Mouse (Mus musculus) CH12.LX (cell line): Measurements from ENCODE around the gene Dnmbp. TPM values are rescaled to one million over a fixed set of nuclear protein-coding genes. Genes with fewer than 3 reads are reported as not detected.

ENCODE experiments used
- DNase-seq: peaks from one replicate; pipeline ENCODE4 v3.0.0-alpha.2; 2013; ENCODE audit errors: extremely low read depth
- H3K27ac ChIP-seq: 2 replicates; pipeline ENCODE4 v1.5.1; 2012; ENCODE audit warnings: low read depth, mild to moderate bottlenecking, control low read depth, moderate library complexity; ENCODE audit not compliant: insufficient read depth
- H3K27me3 ChIP-seq: replicated peaks from 2 replicates; pipeline ENCODE3; 2012; ENCODE audit warnings: inconsistent platforms
- H3K36me3 ChIP-seq, 2 experiments: replicated peaks in 1 of 2; 2 replicates each; pipeline versions ENCODE3 to v1.6.1; 2012; ENCODE audit warnings: inconsistent platforms in 1 of 2, low read length in 1 of 2, mild to moderate bottlenecking in 1 of 2, mixed read lengths in 1 of 2, moderate library complexity in 1 of 2; ENCODE audit not compliant: control insufficient read depth in 1 of 2, insufficient read depth in 1 of 2
- H3K4me1 ChIP-seq, 2 experiments: 2 replicates each; pipeline ENCODE4 v1.6.1; 2012; ENCODE audit warnings: inconsistent platforms in 1 of 2, moderate library complexity in 1 of 2; ENCODE audit not compliant: insufficient read depth in 2 of 2, control insufficient read depth in 1 of 2
- H3K4me2 ChIP-seq: 2 replicates; pipeline ENCODE4 v1.6.1; 2012; ENCODE audit warnings: low read depth, mild to moderate bottlenecking, control low read depth; ENCODE audit not compliant: poor library complexity, insufficient read depth, severe bottlenecking
- H3K4me3 ChIP-seq, 3 experiments: fragments of 150-350 bp in 1 of 3; sonication (generic) in 1 of 3; replicated peaks in 1 of 3; 2 replicates each; pipeline versions ENCODE3 to v1.5.1; 2011 to 2012; ENCODE audit warnings: low read depth in 2 of 3, low read length in 2 of 3, mild to moderate bottlenecking in 2 of 3, moderate library complexity in 2 of 3, control low read depth in 1 of 3, improper control_type of control experiment in 1 of 3, inconsistent platforms in 1 of 3, mixed read lengths in 1 of 3; ENCODE audit not compliant: poor library complexity in 1 of 3
- H3K79me2 ChIP-seq: replicated peaks from 2 replicates; pipeline ENCODE4 v1.6.1; 2012; ENCODE audit warnings: mild to moderate bottlenecking, moderate library complexity; ENCODE audit not compliant: control insufficient read depth, poor library complexity, insufficient read depth, severe bottlenecking; ENCODE audit errors: extremely low read depth
- H3K9ac ChIP-seq: 2 replicates; pipeline ENCODE4 v1.6.1; 2012; ENCODE audit warnings: low read depth, mild to moderate bottlenecking, control low read depth, moderate library complexity; ENCODE audit not compliant: insufficient read depth
- H3K9me3 ChIP-seq: replicated peaks from 2 replicates; pipeline ENCODE3; 2012; ENCODE audit warnings: low read length, inconsistent platforms, mixed read lengths
- CHD1 ChIP-seq: IDR thresholded peaks from 2 replicates; pipeline ENCODE4 v1.6.1; 2012; ENCODE audit warnings: low read depth, low read length, improper control_type of control experiment, inconsistent platforms
- CHD2 ChIP-seq: IDR thresholded peaks from 2 replicates; pipeline ENCODE4 v1.6.1; 2011; ENCODE audit warnings: low read length, improper control_type of control experiment
- CTCF ChIP-seq, 2 experiments: IDR thresholded peaks in 1 of 2; conservative IDR thresholded peaks in 1 of 2; 2 replicates each; pipeline ENCODE4 v1.5.1; 2011 to 2012; ENCODE audit warnings: low read depth in 2 of 2, low read length in 2 of 2, improper control_type of control experiment in 1 of 2, inconsistent platforms in 1 of 2, mild to moderate bottlenecking in 1 of 2, moderate library complexity in 1 of 2
- E2F4 ChIP-seq: IDR thresholded peaks from 2 replicates; pipeline ENCODE4 v1.6.1; 2011; ENCODE audit warnings: low read depth, low read length, improper control_type of control experiment; ENCODE audit not compliant: insufficient replicate concordance
- ETS1 ChIP-seq: conservative IDR thresholded peaks from 2 replicates; pipeline ENCODE4 v1.6.1; 2012; ENCODE audit warnings: low read depth, mild to moderate bottlenecking, inconsistent platforms, low read length, improper control_type of control experiment, moderate library complexity
- HCFC1 ChIP-seq: IDR thresholded peaks from 2 replicates; pipeline ENCODE4 v1.6.1; 2012; ENCODE audit warnings: low read depth, mild to moderate bottlenecking, inconsistent platforms, low read length, improper control_type of control experiment
- IRF4 ChIP-seq: IDR thresholded peaks from 2 replicates; pipeline ENCODE4 v1.6.1; 2014; ENCODE audit warnings: low read depth, mild to moderate bottlenecking, inconsistent platforms, low read length, improper control_type of control experiment
- JUN ChIP-seq: IDR thresholded peaks from 2 replicates; pipeline ENCODE4 v1.6.1; 2011; ENCODE audit warnings: low read depth, mild to moderate bottlenecking, low read length, improper control_type of control experiment, moderate library complexity; ENCODE audit not compliant: insufficient read depth
- KAT2A ChIP-seq: IDR thresholded peaks from 2 replicates; pipeline ENCODE4 v1.6.1; 2012; ENCODE audit warnings: low read length, improper control_type of control experiment, inconsistent platforms; ENCODE audit not compliant: insufficient replicate concordance
- MAFK ChIP-seq: IDR thresholded peaks from 2 replicates; pipeline ENCODE4 v1.6.1; 2011; ENCODE audit warnings: low read length, improper control_type of control experiment; ENCODE audit not compliant: insufficient replicate concordance
- MAX ChIP-seq: IDR thresholded peaks from 2 replicates; pipeline ENCODE4 v1.6.1; 2011; ENCODE audit warnings: low read length, improper control_type of control experiment
- MYC ChIP-seq: IDR thresholded peaks from 2 replicates; pipeline ENCODE4 v1.6.1; 2011; ENCODE audit warnings: low read depth, mild to moderate bottlenecking, improper control_type of control experiment, low read length
- NELFE ChIP-seq: IDR thresholded peaks from 2 replicates; pipeline ENCODE4 v1.6.1; 2011; ENCODE audit warnings: low read depth, low read length, improper control_type of control experiment
- POLR2A ChIP-seq: IDR thresholded peaks from 2 replicates; pipeline ENCODE4 v1.6.1; 2011; ENCODE audit warnings: low read depth, mild to moderate bottlenecking, improper control_type of control experiment, low read length
- RAD21 ChIP-seq: IDR thresholded peaks from 2 replicates; pipeline ENCODE4 v1.6.1; 2011; ENCODE audit warnings: low read depth, mild to moderate bottlenecking, low read length, improper control_type of control experiment, moderate library complexity
- USF1 ChIP-seq: IDR thresholded peaks from 2 replicates; pipeline ENCODE4 v1.6.1; 2014; ENCODE audit warnings: low read depth, mild to moderate bottlenecking, inconsistent platforms, low read length, improper control_type of control experiment
- ZKSCAN1 ChIP-seq: IDR thresholded peaks from 2 replicates; pipeline ENCODE4 v1.6.1; 2012; ENCODE audit warnings: low read depth, inconsistent platforms, low read length, improper control_type of control experiment, borderline replicate concordance
- dilution Hi-C: fragments of 300-500 bp; cut with MboI; formaldehyde crosslinking; loops from 2 replicates; pipeline ENCODE4 v1.14.3; 2020; ENCODE audit warnings: low sequenced_read_pairs; ENCODE audit not compliant: extremely low pct_unique_long_range_greater_than_20kb, extremely low pct_ligation_motif_present
- in situ Hi-C: fragments of 300-500 bp; cut with MboI; formaldehyde crosslinking; loops from 3 replicates; pipeline ENCODE4 v1.14.3; 2019; ENCODE audit warnings: low sequenced_read_pairs, low pct_ligation_motif_present, low pct_unique_long_range_greater_than_20kb, mixed read lengths
- polyA plus RNA-seq: library from polyadenylated mRNA; unstranded; fragments of >175 nt; gene quantifications from 2 replicates; pipeline ENCODE4 v1.2.1, GENCODE M21; 2012; ENCODE audit warnings: low read depth; ENCODE audit not compliant: insufficient read length
- total RNA-seq, 2 experiments: library from RNA; depleted of rRNA; stranded (reverse); fragments of 300-350 nt in 1 of 2; fragments of >200 nt in 1 of 2; gene quantifications; 2 replicates each; pipeline ENCODE4 v1.2.3; 2012 to 2014

Dnmbp gene
- total and polyA plus RNA-seq, 3 experiments: 1.8 to 5.4 (median 2.3) TPM

DNA sequence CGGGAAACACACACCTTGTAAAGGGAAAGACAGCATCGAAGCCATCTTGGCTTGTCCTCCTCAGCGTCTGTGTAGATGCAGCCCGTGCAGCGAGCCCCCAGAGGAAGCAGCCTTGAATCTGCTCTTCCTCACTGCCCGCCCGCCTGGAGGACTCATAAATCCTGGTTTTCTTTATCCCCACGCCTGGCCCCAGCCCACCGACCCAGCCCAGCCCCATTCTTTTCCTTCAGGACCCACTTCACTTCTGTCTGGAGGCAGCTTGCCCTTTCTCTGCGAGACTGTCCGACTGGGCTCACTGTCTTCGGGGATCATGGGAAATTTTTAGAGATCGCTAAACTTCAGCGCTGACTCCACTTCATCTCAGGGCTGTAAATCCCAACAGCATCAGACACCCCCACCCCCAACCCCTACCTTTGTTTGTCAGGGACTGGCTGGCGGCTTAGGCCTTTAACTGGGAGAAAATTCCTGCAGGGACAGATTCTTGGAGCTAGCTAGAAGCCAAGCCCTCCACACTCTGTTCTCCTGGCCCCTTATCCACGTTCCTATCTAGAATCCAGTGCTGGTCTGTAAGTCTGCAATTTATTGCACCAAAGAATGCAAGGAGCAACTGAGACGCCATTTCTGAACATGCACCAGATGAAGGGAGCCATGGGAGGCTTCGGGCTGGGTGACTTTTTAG, 57.0 kb downstream of the Dnmbp start:
- no peak for DNase-seq
- TF ChIP-seq E2F4 (no peak), MYC (no peak), NELFE (no peak), ZKSCAN1 (no peak), MAX (no peak), IRF4 (no peak), JUN (no peak), HCFC1 (no peak), POLR2A (no peak), CHD1 (no peak), CHD2 (no peak), RAD21 (no peak), ETS1 (no peak), USF1 (no peak)
- H3K79me2 ChIP-seq: no peaks in the 10 kb centered on the region
- H3K36me3 ChIP-seq: peaks cover 0 to 4% of the 10 kb centered on the region in 2 experiments
- dilution Hi-C loops: no loop called here
- H3K4me1 ChIP-seq: peaks cover 0 to 41% of the 10 kb centered on the region in 2 experiments; a peak in 2 of 4 replicates
- no peak overlapping the region for H3K9ac ChIP-seq
- in situ Hi-C loops: no loop called here
- H3K9me3 ChIP-seq: peaks cover 3% of the 10 kb centered on the region
- no peak overlapping the region for H3K4me3 ChIP-seq
- H3K27ac ChIP-seq: no peak overlapping the region
- H3K4me2 ChIP-seq: no peak overlapping the region
- H3K27me3 ChIP-seq: no peaks in the 10 kb centered on the region

DNA sequence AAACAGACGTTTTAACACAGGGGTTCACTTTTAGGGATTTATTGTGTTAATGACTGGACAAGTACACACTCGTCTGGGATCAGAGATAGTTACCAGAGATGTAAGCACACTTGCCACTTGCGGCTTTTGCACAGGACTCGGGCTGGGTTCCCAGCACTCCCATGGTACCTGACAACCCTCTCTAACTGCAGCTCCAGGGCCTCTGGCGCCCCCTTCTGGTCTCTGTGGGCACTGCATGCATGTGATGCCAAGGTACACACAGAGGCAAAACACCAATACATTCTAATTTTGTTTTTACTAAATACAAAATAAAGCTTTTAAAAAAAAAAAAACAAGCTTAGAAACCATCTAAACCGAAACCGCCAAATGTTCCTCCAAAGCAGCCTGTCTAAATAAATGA, 58.4 kb downstream of the Dnmbp start:
- dilution Hi-C loops (no loop called here), in situ Hi-C loops (no loop called here)
- Histone ChIP-seq H3K27me3 (no peaks in the 10 kb centered on the region), H3K9ac (no peak overlapping the region), H3K4me3 (no peak overlapping the region), H3K4me1 (peaks cover 0 to 46% of the 10 kb centered on the region in 2 experiments; a peak in 2 of 4 replicates), H3K9me3 (peaks cover 3% of the 10 kb centered on the region), H3K4me2 (no peak overlapping the region), H3K36me3 (peaks cover 0 to 2% of the 10 kb centered on the region in 2 experiments), H3K79me2 (no peaks in the 10 kb centered on the region), H3K27ac (no peak overlapping the region)
- DNase-seq: no peak
- TF ChIP-seq CTCF (conservative IDR thresholded peaks at IDR 0.05 in 1 of 2, IDR thresholded peaks at IDR 0.05 in 1 of 2; ENCODE audit: low read depth in 2 of 2, low read length in 2 of 2) (0 out of 4 replicates have a peak, but pooled peaks of 1 of the 2 experiments have one; percentile 20), KAT2A (no peak), MAFK (no peak)
